In genomic region chr2:167136909-167137308, GRCm38 (mm10) we compare ENCODE assay signal across 10 mouse cellular contexts. TPM values are rescaled to one million over a fixed set of nuclear protein-coding genes. Genes with fewer than 3 reads are reported as not detected.
A peak's percentile ranks its signal among the peaks of the same experiment; 100 is the strongest.
DNase-seq lines count a peak whose midpoint lies in the region; ATAC-seq lines count a peak whose summit lies in the region.
"Had no signal": no experiment of that assay in that cellular context is flagged by ENCODE, and none has a peak within 500 bp of the region (broad histone marks: within the 10 kb centered on the region; RNA-seq: fewer than 3 reads in every experiment).

No protein-coding gene starts in this region.

- H3K9me3 ChIP-seq in hindbrain, embryonic 13.5 days: no peaks in the 10 kb centered on the region

- 0 out of 2 replicates have a peak, but pooled peaks cover 2% of the 10 kb centered on the region for H3K27me3 ChIP-seq in hindbrain, embryonic 13.5 days

- H3K9ac ChIP-seq in hindbrain, embryonic 13.5 days: peak overlapping the region; percentile 59
- H3K9ac ChIP-seq: liver, embryonic 14.5 days had no signal

- WGBS in hindbrain, embryonic 13.5 days: 25% methylated on average over 14 of the region's 14 CpGs

- intact Hi-C loops in left cerebral cortex, postnatal 10 days (cut with DNase I): loop anchor here (10.0 kb wide), 1 partner anchor 48 kb away; no protein-coding TSS in a partner anchor

- DNase-seq in cerebellum, adult 8-10 months: peak; percentile 4
- no peak for DNase-seq in cerebellum, adult 9-11 months
- DNase-seq in left cerebral cortex, postnatal 10 days (ENCODE audit: extremely low spot score in 1 of 2, low spot score in 2 of 2): peak; percentile 91 to 93
- DNase-seq in right cerebral cortex, postnatal 10 days (ENCODE audit: low spot score in 2 of 2): peak; percentile 97 to 98
- DNase-seq in thymus, postnatal 25 days: no peak
- no peak for DNase-seq in heart, postnatal 4 days
- DNase-seq in embryo, embryonic 11 days: no peak
- DNase-seq: heart, postnatal 14 days had no signal

- H3K4me3 ChIP-seq in hindbrain, embryonic 13.5 days: no peak overlapping the region

- peak; percentile 71 for ATAC-seq in hindbrain, embryonic 13.5 days (ENCODE audit: low FRiP score)

- H3K27ac ChIP-seq in hindbrain, embryonic 13.5 days: peak overlapping the region; percentile 69
- H3K27ac ChIP-seq: liver, embryonic 14.5 days had no signal

- peaks cover 25% of the 10 kb centered on the region for H3K4me1 ChIP-seq in hindbrain, embryonic 13.5 days (replicated peaks)

- H3K4me2 ChIP-seq in hindbrain, embryonic 13.5 days: peak overlapping the region; percentile 35

- H3K36me3 ChIP-seq in hindbrain, embryonic 13.5 days: no peaks in the 10 kb centered on the region

RNA-seq across cellular contexts. Expression of gene Kcnb1, which starts 53.0 kb away (rescaled TPM):
- 2.2 and 2.4 TPM in 2 replicates for polyA plus RNA-seq in hindbrain, embryonic 13.5 days (2015; fragmentation: Nextera tagmentation; extraction: Ambion mirVana)
- 10 to 100 TPM; 95.0 to 95.2 TPM for total RNA-seq in left cerebral cortex, postnatal 10 days (2021)
- 10 to 100 TPM; 22.5 to 26.9 TPM for total RNA-seq in heart, postnatal 4 days (2021)

Comparison
In these comparisons a context has a peak if more than half of its experiments do, and no peak if none do; other contexts are left out.
1. DNase-seq: peak in cerebellum, adult 8-10 months (single experiment), left cerebral cortex, postnatal 10 days (2 of 2) and right cerebral cortex, postnatal 10 days (2 of 2); none in cerebellum, adult 9-11 months (single experiment), thymus, postnatal 25 days (single experiment), heart, postnatal 4 days (single experiment) and embryo, embryonic 11 days (single experiment).